ENCODE assay signal across 13 mouse cellular contexts in genomic region chr16:10676461-10677066, GRCm38 (mm10).
A peak's percentile ranks its signal among the peaks of the same experiment; 100 is the strongest.
DNase-seq lines count a peak whose midpoint lies in the region; ATAC-seq and TF ChIP-seq lines count a peak whose summit lies in the region.
"Had no signal": no experiment of that assay in that cellular context is flagged by ENCODE, and none has a peak within 500 bp of the region (broad histone marks: within the 10 kb centered on the region; RNA-seq: fewer than 3 reads in every experiment).

No protein-coding gene starts in this region.

- no peak for DNase-seq in frontal cortex, postnatal 25 days (ENCODE audit: low spot score in 2 of 2)
- peak; percentile 65 for DNase-seq in CH12.LX (ENCODE audit: extremely low read depth)
- DNase-seq in lung, postnatal 25 days (ENCODE audit: low spot score), result peak; percentile 41
- no peak for DNase-seq in layer of hippocampus, adult 8-10 months (ENCODE audit: low spot score in 2 of 2)
- DNase-seq in layer of hippocampus, postnatal 36 days, result no peak
- no peak for DNase-seq in urinary bladder, postnatal 25 days (ENCODE audit: low spot score)
- DNase-seq: spleen, adult 18-20 months had no signal

- peaks cover 15 to 38% of the 10 kb centered on the region in 2 experiments for H3K4me1 ChIP-seq in CH12.LX (ENCODE audit: control insufficient read depth in 1 of 2, insufficient read depth in 2 of 2)
- H3K4me1 ChIP-seq: hindbrain, embryonic 15.5 days; limb, embryonic 15.5 days had no signal

- no peaks in the 10 kb centered on the region for H3K36me3 ChIP-seq in CH12.LX (replicated peaks in 1 of 2; ENCODE audit: control insufficient read depth in 1 of 2, insufficient read depth in 1 of 2, low read length in 1 of 2)
- H3K36me3 ChIP-seq: embryonic facial prominence, embryonic 13.5 days; heart, embryonic 15.5 days; hindbrain, embryonic 15.5 days; limb, embryonic 15.5 days had no signal

- dilution Hi-C loops in CH12.LX (cut with MboI; ENCODE audit: extremely low pct_ligation_motif_present, extremely low pct_unique_long_range_greater_than_20kb, low sequenced_read_pairs), result no loop called here

- TF ChIP-seq RAD21 in CH12.LX (IDR thresholded peaks at IDR 0.05; ENCODE audit: low read depth, low read length), result no peak

- peak; percentile 75 for ATAC-seq in frontal cortex, adult (ENCODE audit: low TSS enrichment)
- peak; percentile 61 for ATAC-seq in inflammation-experienced regulatory T-cells, adult 6 months

- in situ Hi-C loops in CH12.LX (cut with MboI; ENCODE audit: low pct_ligation_motif_present, low pct_unique_long_range_greater_than_20kb, low sequenced_read_pairs), result no loop called here

- H3K4me3 ChIP-seq in CH12.LX (replicated peaks in 1 of 3; ENCODE audit: low read depth in 2 of 3, low read length in 2 of 3, poor library complexity in 1 of 3), result peak overlapping the region in 1 of 3 experiments; percentile 2
- H3K4me3 ChIP-seq: embryonic facial prominence, embryonic 13.5 days; heart, embryonic 15.5 days; hindbrain, embryonic 15.5 days; limb, embryonic 15.5 days had no signal

- no peak for TF ChIP-seq CTCF in CH12.LX (conservative IDR thresholded peaks at IDR 0.05 in 1 of 2, IDR thresholded peaks at IDR 0.05 in 1 of 2; ENCODE audit: low read depth in 2 of 2, low read length in 2 of 2)

- peak overlapping the region; percentile 3; the same call in 1 of the 2 replicates for H3K4me2 ChIP-seq in CH12.LX (ENCODE audit: insufficient read depth, low read depth, poor library complexity, severe bottlenecking)
- H3K4me2 ChIP-seq: embryonic facial prominence, embryonic 13.5 days; heart, embryonic 15.5 days; hindbrain, embryonic 15.5 days; limb, embryonic 15.5 days had no signal

- H3K27me3 ChIP-seq in CH12.LX (replicated peaks), result no peaks in the 10 kb centered on the region
- H3K27me3 ChIP-seq: embryonic facial prominence, embryonic 13.5 days; heart, embryonic 15.5 days; hindbrain, embryonic 15.5 days; limb, embryonic 15.5 days had no signal

- H3K79me2 ChIP-seq in CH12.LX (replicated peaks; ENCODE audit: control insufficient read depth, extremely low read depth, insufficient read depth, poor library complexity, severe bottlenecking), result no peaks in the 10 kb centered on the region

- no peaks in the 10 kb centered on the region for H3K9me3 ChIP-seq in CH12.LX (replicated peaks; ENCODE audit: low read length)
- H3K9me3 ChIP-seq: embryonic facial prominence, embryonic 13.5 days; heart, embryonic 15.5 days; hindbrain, embryonic 15.5 days; limb, embryonic 15.5 days had no signal

- 0 out of 2 replicates have a peak, but pooled peaks have one; percentile 50 for TF ChIP-seq EP300 in CH12.LX (IDR thresholded peaks at IDR 0.05; ENCODE audit: low read length)

- no peak overlapping the region for H3K9ac ChIP-seq in CH12.LX (ENCODE audit: insufficient read depth, low read depth)
- H3K9ac ChIP-seq: embryonic facial prominence, embryonic 13.5 days; heart, embryonic 15.5 days; hindbrain, embryonic 15.5 days; limb, embryonic 15.5 days had no signal

- H3K27ac ChIP-seq in CH12.LX (ENCODE audit: insufficient read depth, low read depth), result no peak overlapping the region
- H3K27ac ChIP-seq: embryonic facial prominence, embryonic 13.5 days; heart, embryonic 15.5 days; hindbrain, embryonic 15.5 days; limb, embryonic 15.5 days had no signal

- no peak for TF ChIP-seq POLR2A in CH12.LX (IDR thresholded peaks at IDR 0.05; ENCODE audit: low read depth, low read length)

TF ChIP-seq in CH12.LX, 34 proteins besides CTCF, POLR2A, EP300 and RAD21:
- TF ChIP-seq ETS1 (conservative IDR thresholded peaks at IDR 0.05; ENCODE audit: low read depth, low read length) (peak; percentile 75), BHLHE40 (IDR thresholded peaks at IDR 0.05; ENCODE audit: low read depth, low read length) (peak; percentile 67), TCF12 (IDR thresholded peaks at IDR 0.05; ENCODE audit: low read depth, low read length) (no peak), MXI1 (IDR thresholded peaks at IDR 0.05; ENCODE audit: low read depth, low read length) (no peak), PAX5 (IDR thresholded peaks at IDR 0.05; ENCODE audit: low read length) (no peak), CHD1 (IDR thresholded peaks at IDR 0.05; ENCODE audit: low read depth, low read length) (no peak), MAZ (IDR thresholded peaks at IDR 0.05; ENCODE audit: low read depth, low read length) (no peak), MEF2A (IDR thresholded peaks at IDR 0.05; ENCODE audit: borderline replicate concordance, low read depth, low read length) (no peak), NRF1 (IDR thresholded peaks at IDR 0.05; ENCODE audit: low read depth, low read length) (no peak), MYC (IDR thresholded peaks at IDR 0.05; ENCODE audit: low read depth, low read length) (0 out of 2 replicates have a peak, but pooled peaks have one; percentile 48), UBTF (IDR thresholded peaks at IDR 0.05; ENCODE audit: low read depth, low read length) (no peak), IRF4 (IDR thresholded peaks at IDR 0.05; ENCODE audit: low read depth, low read length) (no peak), MAX (IDR thresholded peaks at IDR 0.05; ENCODE audit: low read length) (no peak), RCOR1 (conservative IDR thresholded peaks at IDR 0.05; ENCODE audit: low read depth, low read length) (no peak), POLR2AphosphoS2 (IDR thresholded peaks at IDR 0.05; ENCODE audit: low read depth, low read length) (no peak), E2F4 (IDR thresholded peaks at IDR 0.05; ENCODE audit: insufficient replicate concordance, low read depth, low read length) (no peak), USF1 (IDR thresholded peaks at IDR 0.05; ENCODE audit: low read depth, low read length) (no peak)

Comparison
In these comparisons a context has a peak if more than half of its experiments do, and no peak if none do; other contexts are left out.
1. DNase-seq: peak in CH12.LX (single experiment) and lung, postnatal 25 days (single experiment); none in frontal cortex, postnatal 25 days (0 of 2), layer of hippocampus, adult 8-10 months (0 of 2), layer of hippocampus, postnatal 36 days (0 of 2) and urinary bladder, postnatal 25 days (single experiment).